Mouse (Mus musculus): Measurements from ENCODE around the gene Ctdsp2. TPM values are rescaled to one million over a fixed set of nuclear protein-coding genes. Genes with fewer than 3 reads are reported as not detected.

Gene Ctdsp2
- total and polyA plus RNA-seq, 2 experiments from 2014 or later: 11.2 to 50.1 TPM

- WGBS: 71% methylated on average over 12 of the region's 12 CpGs
- TF ChIP-seq CTCF (IDR thresholded peaks at IDR 0.05): no peak
- Histone ChIP-seq H3K27me3 (ENCODE audit: insufficient read depth, low read length) (0 out of 2 replicates have a peak, but pooled peaks cover 4% of the 10 kb centered on the region), H3K27ac (ENCODE audit: low read depth, low read length) (no peak overlapping the region), H3K9me3 (ENCODE audit: low read length) (no peaks in the 10 kb centered on the region), H3K36me3 (ENCODE audit: insufficient read depth, low read length) (no peaks in the 10 kb centered on the region), H3K4me3 (ENCODE audit: low read depth, low read length) (no peak overlapping the region), H3K4me2 (ENCODE audit: low read depth, low read length, poor library complexity, severe bottlenecking) (no peak overlapping the region), H3K4me1 (ENCODE audit: insufficient read depth, low read length) (no peaks in the 10 kb centered on the region; the same call in 1 of the 2 replicates), H3K9ac (replicated peaks; ENCODE audit: low read length, poor library complexity, severe bottlenecking) (no peak overlapping the region)
- ATAC-seq (ENCODE audit: low FRiP score): no peak
- no peak for DNase-seq (ENCODE audit: low spot score)
Observed at GRCm38 (mm10) chr10:127037641-127038040, 59.1 kb downstream of the Ctdsp2 start.

DNA sequence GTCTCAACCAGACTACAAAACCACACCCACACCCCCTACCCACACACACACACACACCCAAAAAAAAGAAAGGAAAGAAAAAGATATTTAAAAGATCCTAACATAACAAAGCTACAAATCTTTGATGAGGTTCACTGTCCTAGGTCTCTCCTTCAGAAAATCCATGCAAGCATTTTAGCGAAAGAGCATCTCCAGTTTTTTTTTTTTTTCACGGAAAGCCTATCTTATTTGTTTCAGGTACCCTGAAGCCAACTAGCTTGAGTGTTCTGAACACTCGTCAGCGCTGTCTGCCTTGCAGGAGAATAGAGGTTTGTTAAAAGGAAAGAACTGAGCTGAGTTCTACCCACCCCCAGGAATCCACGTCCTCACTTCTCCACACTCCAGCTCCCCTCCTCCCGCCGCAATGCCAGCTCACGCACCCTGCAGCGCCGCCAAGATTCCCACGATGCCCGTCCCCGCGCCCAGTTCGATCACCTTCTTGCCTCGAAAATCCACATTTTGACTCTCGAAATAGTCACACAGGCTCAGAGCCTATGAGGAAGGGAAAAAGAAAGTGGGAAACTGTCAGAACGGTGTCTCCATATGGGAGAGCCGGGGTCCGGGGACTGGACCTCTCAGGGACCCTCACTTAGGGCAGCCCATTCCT, 62.2 kb downstream of the Ctdsp2 start:
- WGBS: 1% methylated on average over 20 of the region's 20 CpGs
- no peak for DNase-seq (ENCODE audit: low spot score)
- no peaks in the 10 kb centered on the region for H3K36me3 ChIP-seq (ENCODE audit: insufficient read depth, low read length)
- ATAC-seq (ENCODE audit: low FRiP score): peak; percentile 39
- H3K27ac ChIP-seq (ENCODE audit: low read depth, low read length): no peak overlapping the region
- H3K27me3 ChIP-seq (ENCODE audit: insufficient read depth, low read length): 0 out of 2 replicates have a peak, but pooled peaks cover 4% of the 10 kb centered on the region
- TF ChIP-seq CTCF (IDR thresholded peaks at IDR 0.05): no peak
- peak overlapping the region; percentile 79 for H3K4me3 ChIP-seq (ENCODE audit: low read depth, low read length)
- H3K9ac ChIP-seq (replicated peaks; ENCODE audit: low read length, poor library complexity, severe bottlenecking): peak overlapping the region; percentile 71
- H3K4me1 ChIP-seq (ENCODE audit: insufficient read depth, low read length): no peaks in the 10 kb centered on the region; the same call in 1 of the 2 replicates
- H3K4me2 ChIP-seq (ENCODE audit: low read depth, low read length, poor library complexity, severe bottlenecking): peak overlapping the region; percentile 94
- H3K9me3 ChIP-seq (ENCODE audit: low read length): no peaks in the 10 kb centered on the region

DNA sequence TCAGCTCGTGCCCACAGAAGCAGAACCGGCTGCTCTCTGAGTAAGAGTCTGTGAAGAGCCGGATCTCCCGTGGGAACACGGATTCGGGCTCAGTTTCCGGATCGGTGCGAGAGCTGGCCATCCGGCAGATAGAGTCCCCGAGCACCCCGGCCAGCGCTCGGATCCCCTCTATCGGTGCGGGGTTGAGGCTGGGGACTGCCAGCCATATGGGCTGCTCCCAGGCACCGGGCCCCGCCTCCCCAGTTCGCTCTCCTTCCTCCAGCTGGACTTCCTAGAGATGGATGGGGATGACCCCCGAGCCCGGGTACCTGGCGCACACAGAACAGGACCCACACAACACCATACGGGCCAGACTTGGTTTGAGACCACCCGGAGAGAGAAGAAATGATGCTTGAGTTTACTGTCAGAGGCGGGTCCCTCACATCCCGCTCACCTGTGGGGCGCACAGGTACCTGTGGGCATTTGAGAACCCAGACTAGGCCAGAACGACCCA, 62.8 kb downstream of the Ctdsp2 start, which contains the start of the genes Mettl1 and Eef1akmt3:
Gene Mettl1 (plus strand): TSS at position 141 of the 493 bp plus-strand sequence.
Gene Eef1akmt3 (minus strand): TSS at position 240 of the 493 bp plus-strand sequence.
- Histone ChIP-seq H3K4me3 (ENCODE audit: low read depth, low read length) (peak within 1 kb of the TSS; percentile 79), H3K4me2 (ENCODE audit: low read depth, low read length, poor library complexity, severe bottlenecking) (peak within 1 kb of the TSS; percentile 94), H3K27me3 (ENCODE audit: insufficient read depth, low read length) (0 out of 2 replicates have a peak, but pooled peaks cover 4% of the 10 kb centered on the region), H3K36me3 (ENCODE audit: insufficient read depth, low read length) (no peaks in the 10 kb centered on the region), H3K4me1 (ENCODE audit: insufficient read depth, low read length) (no peaks in the 10 kb centered on the region; the same call in 1 of the 2 replicates), H3K9me3 (ENCODE audit: low read length) (no peaks in the 10 kb centered on the region), H3K27ac (ENCODE audit: low read depth, low read length) (peak within 1 kb of the TSS; percentile 39), H3K9ac (replicated peaks; ENCODE audit: low read length, poor library complexity, severe bottlenecking) (peak within 1 kb of the TSS; percentile 71)
- peak; percentile 38 for DNase-seq (ENCODE audit: low spot score)
- WGBS: 0% methylated on average over 18 of the region's 28 CpGs
- peak; percentile 55 for ATAC-seq (ENCODE audit: low FRiP score)
- no peak for TF ChIP-seq CTCF (IDR thresholded peaks at IDR 0.05)

GRCm38 (mm10) chr10:127041774-127042338, 63.3 kb downstream of the Ctdsp2 start:
- under 1% methylated on average over 44 of the region's 44 CpGs for WGBS
- peak overlapping the region; percentile 94 for H3K4me2 ChIP-seq (ENCODE audit: low read depth, low read length, poor library complexity, severe bottlenecking)
- H3K4me1 ChIP-seq (ENCODE audit: insufficient read depth, low read length): no peaks in the 10 kb centered on the region; the same call in 1 of the 2 replicates
- H3K36me3 ChIP-seq (ENCODE audit: insufficient read depth, low read length): no peaks in the 10 kb centered on the region
- H3K4me3 ChIP-seq (ENCODE audit: low read depth, low read length): peak overlapping the region; percentile 79
- no peaks in the 10 kb centered on the region for H3K9me3 ChIP-seq (ENCODE audit: low read length)
- 0 out of 2 replicates have a peak, but pooled peaks cover 4% of the 10 kb centered on the region for H3K27me3 ChIP-seq (ENCODE audit: insufficient read depth, low read length)
- no peak for TF ChIP-seq CTCF (IDR thresholded peaks at IDR 0.05)
- DNase-seq (ENCODE audit: low spot score) (peak; percentile 94), ATAC-seq (ENCODE audit: low FRiP score) (peak; percentile 80)
- H3K27ac ChIP-seq (ENCODE audit: low read depth, low read length): peak overlapping the region; percentile 39; the same call in 1 of the 2 replicates
- peak overlapping the region; percentile 71 for H3K9ac ChIP-seq (replicated peaks; ENCODE audit: low read length, poor library complexity, severe bottlenecking)

GRCm38 (mm10) chr10:127042468-127043115, 64.1 kb downstream of the Ctdsp2 start:
- TF ChIP-seq CTCF (IDR thresholded peaks at IDR 0.05): no peak
- peaks cover 5% of the 10 kb centered on the region; the same call in 1 of the 2 replicates for H3K27me3 ChIP-seq (ENCODE audit: insufficient read depth, low read length)

More at GRCm38 (mm10) chr10:127042468-127043115, 64.1 kb downstream of the Ctdsp2 start:
- 18% methylated on average over 5 of the region's 5 CpGs for WGBS
- Histone ChIP-seq H3K4me2 (ENCODE audit: low read depth, low read length, poor library complexity, severe bottlenecking) (peak overlapping the region; percentile 94), H3K36me3 (ENCODE audit: insufficient read depth, low read length) (no peaks in the 10 kb centered on the region), H3K4me1 (ENCODE audit: insufficient read depth, low read length) (no peaks in the 10 kb centered on the region; the same call in 1 of the 2 replicates), H3K27ac (ENCODE audit: low read depth, low read length) (no peak overlapping the region), H3K4me3 (ENCODE audit: low read depth, low read length) (peak overlapping the region; percentile 79), H3K9me3 (ENCODE audit: low read length) (no peaks in the 10 kb centered on the region), H3K9ac (replicated peaks; ENCODE audit: low read length, poor library complexity, severe bottlenecking) (0 out of 2 replicates have a peak overlapping the region, but pooled peaks have one; percentile 71)
- no peak for ATAC-seq (ENCODE audit: low FRiP score)
- no peak for DNase-seq (ENCODE audit: low spot score)

All from midbrain, postnatal 0 days (tissue).